Mouse (Mus musculus): ENCODE measurements around the gene Tex26. TPM values are rescaled to one million over a fixed set of nuclear protein-coding genes. Genes with fewer than 3 reads are reported as not detected.

Gene Tex26
- total and polyA plus RNA-seq, 2 experiments = not detected

- Histone ChIP-seq H3K9ac (ENCODE audit: low read depth, low read length) (no peak overlapping the region), H3K4me3 (ENCODE audit: insufficient read depth, low read depth, low read length) (no peak overlapping the region), H3K27me3 (ENCODE audit: control insufficient read depth, insufficient read depth, low read length) (no peaks in the 10 kb centered on the region), H3K27ac (replicated peaks; ENCODE audit: insufficient read depth, low read depth, low read length) (no peak overlapping the region), H3K4me1 (ENCODE audit: control insufficient read depth, insufficient read depth, low read length) (no peaks in the 10 kb centered on the region), H3K36me3 (ENCODE audit: control insufficient read depth, insufficient read depth, low read length) (no peaks in the 10 kb centered on the region), H3K79me2 (ENCODE audit: control insufficient read depth, insufficient read depth, low read length) (no peaks in the 10 kb centered on the region)
- TF ChIP-seq POLR2A (IDR thresholded peaks at IDR 0.05; ENCODE audit: extremely low read depth, insufficient read depth, low read length) (no peak), CTCF (IDR thresholded peaks at IDR 0.05; ENCODE audit: low read depth, low read length) (no peak)
- DNase-seq (ENCODE audit: extremely low read depth, low read depth, low spot score) = no peak
- WGBS = 37% methylated on average over 6 of the region's 6 CpGs
Observed at GRCm38 (mm10) chr5:149428347-149428746, 11.1 kb upstream of the Tex26 start.

GRCm38 (mm10) chr5:149428810-149429255, 10.6 kb upstream of the Tex26 start:
- 37% methylated on average over 2 of the region's 2 CpGs for WGBS
- Histone ChIP-seq H3K4me1 (ENCODE audit: control insufficient read depth, insufficient read depth, low read length) (no peaks in the 10 kb centered on the region), H3K36me3 (ENCODE audit: control insufficient read depth, insufficient read depth, low read length) (no peaks in the 10 kb centered on the region), H3K9ac (ENCODE audit: low read depth, low read length) (no peak overlapping the region), H3K27ac (replicated peaks; ENCODE audit: insufficient read depth, low read depth, low read length) (no peak overlapping the region), H3K4me3 (ENCODE audit: insufficient read depth, low read depth, low read length) (no peak overlapping the region), H3K79me2 (ENCODE audit: control insufficient read depth, insufficient read depth, low read length) (no peaks in the 10 kb centered on the region), H3K27me3 (ENCODE audit: control insufficient read depth, insufficient read depth, low read length) (no peaks in the 10 kb centered on the region)
- peak; percentile 33 for DNase-seq (ENCODE audit: extremely low read depth, low read depth, low spot score)
- TF ChIP-seq CTCF (IDR thresholded peaks at IDR 0.05; ENCODE audit: low read depth, low read length) (no peak), POLR2A (IDR thresholded peaks at IDR 0.05; ENCODE audit: extremely low read depth, insufficient read depth, low read length) (no peak)

GRCm38 (mm10) chr5:149429541-149429940, 9.9 kb upstream of the Tex26 start:
- no peak for TF ChIP-seq CTCF (IDR thresholded peaks at IDR 0.05; ENCODE audit: low read depth, low read length)
- no peak for TF ChIP-seq POLR2A (IDR thresholded peaks at IDR 0.05; ENCODE audit: extremely low read depth, insufficient read depth, low read length)
- no peaks in the 10 kb centered on the region for H3K27me3 ChIP-seq (ENCODE audit: control insufficient read depth, insufficient read depth, low read length)
- no peaks in the 10 kb centered on the region for H3K79me2 ChIP-seq (ENCODE audit: control insufficient read depth, insufficient read depth, low read length)
- 59% methylated on average over 4 of the region's 4 CpGs for WGBS
- DNase-seq (ENCODE audit: extremely low read depth, low read depth, low spot score) = no peak
- no peak overlapping the region for H3K27ac ChIP-seq (replicated peaks; ENCODE audit: insufficient read depth, low read depth, low read length)
- no peak overlapping the region for H3K9ac ChIP-seq (ENCODE audit: low read depth, low read length)
- no peaks in the 10 kb centered on the region for H3K4me1 ChIP-seq (ENCODE audit: control insufficient read depth, insufficient read depth, low read length)
- no peaks in the 10 kb centered on the region for H3K36me3 ChIP-seq (ENCODE audit: control insufficient read depth, insufficient read depth, low read length)
- H3K4me3 ChIP-seq (ENCODE audit: insufficient read depth, low read depth, low read length) = no peak overlapping the region

DNA sequence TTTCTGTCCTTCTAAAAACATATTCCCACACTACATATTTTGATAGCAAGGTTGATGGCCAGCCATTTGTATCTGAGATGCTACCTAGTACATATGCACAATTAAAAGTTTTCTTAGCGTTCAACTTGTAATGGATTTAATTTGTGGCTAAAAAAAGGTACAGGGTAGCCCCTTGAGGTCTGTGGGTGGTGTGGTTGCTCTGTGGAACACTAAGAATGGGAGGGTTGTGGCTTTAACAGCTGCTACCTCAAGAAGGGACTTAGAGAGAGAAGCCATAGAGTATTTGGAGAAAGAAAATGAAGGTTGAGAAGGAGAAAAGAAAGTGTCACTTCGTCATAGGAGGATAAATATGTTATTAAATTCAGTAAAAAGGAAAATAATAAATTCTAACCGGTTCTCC, 8.5 kb upstream of the Tex26 start:
- no peak overlapping the region for H3K27ac ChIP-seq (replicated peaks; ENCODE audit: insufficient read depth, low read depth, low read length)
- no peak for DNase-seq (ENCODE audit: extremely low read depth, low read depth, low spot score)
- TF ChIP-seq POLR2A (IDR thresholded peaks at IDR 0.05; ENCODE audit: extremely low read depth, insufficient read depth, low read length) (no peak), CTCF (IDR thresholded peaks at IDR 0.05; ENCODE audit: low read depth, low read length) (no peak)
- no peaks in the 10 kb centered on the region for H3K27me3 ChIP-seq (ENCODE audit: control insufficient read depth, insufficient read depth, low read length)
- H3K79me2 ChIP-seq (ENCODE audit: control insufficient read depth, insufficient read depth, low read length) = no peaks in the 10 kb centered on the region
- no peak overlapping the region for H3K4me3 ChIP-seq (ENCODE audit: insufficient read depth, low read depth, low read length)
- WGBS = 87% methylated on average over 3 of the region's 3 CpGs
- H3K4me1 ChIP-seq (ENCODE audit: control insufficient read depth, insufficient read depth, low read length) = no peaks in the 10 kb centered on the region
- no peaks in the 10 kb centered on the region for H3K36me3 ChIP-seq (ENCODE audit: control insufficient read depth, insufficient read depth, low read length)
- H3K9ac ChIP-seq (ENCODE audit: low read depth, low read length) = no peak overlapping the region

DNA sequence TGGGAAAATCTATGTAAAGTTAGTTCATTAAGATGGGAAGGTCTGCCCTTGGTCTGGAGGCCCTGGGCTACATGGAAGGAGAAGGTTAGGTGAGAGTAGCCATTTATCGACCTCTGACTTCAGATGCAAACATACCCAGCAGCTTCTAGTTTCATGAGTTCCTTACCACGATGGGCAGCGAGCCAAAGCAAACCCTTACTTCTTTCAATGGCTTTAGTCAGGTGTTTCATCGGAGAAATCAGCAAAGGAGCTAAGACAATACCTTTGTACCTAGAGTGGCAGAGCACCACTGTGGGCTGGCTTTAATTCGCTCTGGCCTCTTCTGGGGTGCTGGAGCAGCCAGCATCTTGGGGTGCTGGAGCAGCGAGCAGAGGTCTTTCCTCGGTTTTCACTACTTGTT, 5.8 kb upstream of the Tex26 start:
- Histone ChIP-seq H3K9ac (ENCODE audit: low read depth, low read length) (no peak overlapping the region), H3K27ac (replicated peaks; ENCODE audit: insufficient read depth, low read depth, low read length) (no peak overlapping the region), H3K27me3 (ENCODE audit: control insufficient read depth, insufficient read depth, low read length) (no peaks in the 10 kb centered on the region), H3K4me3 (ENCODE audit: insufficient read depth, low read depth, low read length) (no peak overlapping the region), H3K4me1 (ENCODE audit: control insufficient read depth, insufficient read depth, low read length) (no peaks in the 10 kb centered on the region), H3K79me2 (ENCODE audit: control insufficient read depth, insufficient read depth, low read length) (no peaks in the 10 kb centered on the region), H3K36me3 (ENCODE audit: control insufficient read depth, insufficient read depth, low read length) (no peaks in the 10 kb centered on the region)
- DNase-seq (ENCODE audit: extremely low read depth, low read depth, low spot score) = no peak
- TF ChIP-seq POLR2A (IDR thresholded peaks at IDR 0.05; ENCODE audit: extremely low read depth, insufficient read depth, low read length) (no peak), CTCF (IDR thresholded peaks at IDR 0.05; ENCODE audit: low read depth, low read length) (no peak)
- WGBS = 52% methylated on average over 7 of the region's 7 CpGs

DNA sequence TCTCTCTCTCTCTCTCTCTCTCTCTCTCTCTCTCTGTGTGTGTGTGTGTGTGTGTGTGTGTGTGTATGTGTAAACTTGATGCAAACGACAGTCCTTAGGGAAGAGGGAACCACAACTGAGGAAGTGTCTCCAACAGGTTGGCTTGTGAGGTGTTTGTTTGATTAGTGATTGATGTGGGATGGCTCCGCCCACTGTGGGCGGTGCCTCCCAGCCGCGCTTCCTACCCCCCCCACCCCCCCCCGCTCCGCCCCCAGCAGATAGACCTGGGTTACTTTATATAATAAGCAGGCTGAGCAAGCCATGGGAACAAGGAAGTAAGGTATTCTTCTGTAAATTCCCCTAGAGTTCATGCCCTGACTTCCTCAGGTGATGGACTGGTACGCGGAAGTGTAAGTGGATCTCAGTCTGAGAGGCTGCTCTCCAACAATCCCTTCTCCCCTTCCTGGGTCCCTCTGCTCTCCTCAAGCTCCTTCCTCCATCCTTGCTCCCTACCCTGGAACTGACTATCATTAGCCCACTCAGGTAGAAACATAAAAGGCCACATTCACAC, 5.2 kb upstream of the Tex26 start:
- no peaks in the 10 kb centered on the region for H3K36me3 ChIP-seq (ENCODE audit: control insufficient read depth, insufficient read depth, low read length)
- H3K4me1 ChIP-seq (ENCODE audit: control insufficient read depth, insufficient read depth, low read length) = no peaks in the 10 kb centered on the region
- H3K27me3 ChIP-seq (ENCODE audit: control insufficient read depth, insufficient read depth, low read length) = no peaks in the 10 kb centered on the region
- H3K9ac ChIP-seq (ENCODE audit: low read depth, low read length) = no peak overlapping the region
- no peaks in the 10 kb centered on the region for H3K79me2 ChIP-seq (ENCODE audit: control insufficient read depth, insufficient read depth, low read length)
- no peak for TF ChIP-seq CTCF (IDR thresholded peaks at IDR 0.05; ENCODE audit: low read depth, low read length)
- no peak for TF ChIP-seq POLR2A (IDR thresholded peaks at IDR 0.05; ENCODE audit: extremely low read depth, insufficient read depth, low read length)
- no peak for DNase-seq (ENCODE audit: extremely low read depth, low read depth, low spot score)
- WGBS = 14% methylated on average over 9 of the region's 9 CpGs
- H3K27ac ChIP-seq (replicated peaks; ENCODE audit: insufficient read depth, low read depth, low read length) = no peak overlapping the region
- no peak overlapping the region for H3K4me3 ChIP-seq (ENCODE audit: insufficient read depth, low read depth, low read length)
